In the genomic region with DNA sequence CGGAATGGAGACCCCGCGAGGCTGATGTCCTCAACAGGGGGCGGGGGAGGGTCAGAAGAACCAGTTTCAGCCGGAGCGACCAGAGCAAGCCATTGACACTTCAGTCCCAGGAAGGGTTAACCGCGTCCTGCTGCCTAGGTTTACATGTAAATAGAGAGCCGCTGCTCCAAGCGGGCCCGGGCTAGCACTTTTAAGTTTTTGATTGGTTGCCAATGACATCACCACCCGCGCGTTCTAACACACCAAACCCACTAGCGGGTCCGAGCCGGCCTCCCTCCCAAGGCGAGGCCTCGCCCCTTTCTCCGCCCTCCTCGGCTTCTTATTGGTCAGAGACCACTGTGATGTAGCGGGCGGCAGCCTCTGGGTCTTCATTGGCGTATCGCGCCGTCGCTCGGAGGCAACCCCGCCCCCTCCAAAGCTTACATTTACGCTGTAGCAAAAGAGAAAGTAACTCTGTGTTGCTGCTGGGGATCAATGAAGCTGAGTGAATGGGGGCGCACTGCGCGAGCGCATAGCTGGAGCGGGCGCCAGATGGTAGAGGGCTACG, we compare ENCODE assay signal across 8 mouse cellular contexts. TPM values are rescaled to one million over a fixed set of nuclear protein-coding genes. Genes with fewer than 3 reads are reported as not detected.
DNase-seq lines count a peak whose midpoint lies in the region; ATAC-seq and TF ChIP-seq lines count a peak whose summit lies in the region.

Gene 1700056E22Rik (minus strand): TSS at position 291 of the 547 bp plus-strand sequence.

- DNase-seq in Patski (ENCODE audit: low read depth, low spot score): peak; percentile 97
- DNase-seq in cerebellum, postnatal 14 days: peak; percentile 97 to 98
- DNase-seq in frontal cortex, postnatal 14 days (ENCODE audit: low spot score in 2 of 2): peak; percentile 98
- DNase-seq in layer of hippocampus, postnatal 25 days (ENCODE audit: extremely low spot score in 1 of 2, low spot score in 1 of 2): peak; percentile 86 to 87
- peak; percentile 99 for DNase-seq in lung, postnatal 25 days (ENCODE audit: low spot score)
- DNase-seq in retina, embryonic 14.5 days (ENCODE audit: low spot score): peak; percentile 99
- peak; percentile 96 for DNase-seq in thymus, postnatal 4 days

- H3K9me3 ChIP-seq in hindbrain, embryonic 13.5 days: no peaks in the 10 kb centered on the region

- peaks cover 32% of the 10 kb centered on the region for H3K4me1 ChIP-seq in hindbrain, embryonic 13.5 days (replicated peaks)

- peak within 1 kb of the TSS; percentile 86 for H3K4me2 ChIP-seq in hindbrain, embryonic 13.5 days

- in situ Hi-C loops in Patski (cut with MboI; ENCODE audit: low pct_unique_long_range_greater_than_20kb): no loop called here

- no peaks in the 10 kb centered on the region for H3K27me3 ChIP-seq in Patski
- no peaks in the 10 kb centered on the region for H3K27me3 ChIP-seq in hindbrain, embryonic 13.5 days

- under 1% methylated on average over 38 of the region's 38 CpGs for WGBS in hindbrain, embryonic 13.5 days

- CTCF ChIA-PET in Patski (lab: Charles Lee): no interaction called here

- POLR2A ChIA-PET in Patski (lab: Charles Lee): interaction anchor here (1.0 to 1.5 kb wide), 3 partner anchors 32 to 595 kb away, joined by 3 to 4 read pairs (median 3); no protein-coding TSS in a partner anchor

- no peaks in the 10 kb centered on the region for H3K36me3 ChIP-seq in hindbrain, embryonic 13.5 days

- H3K9ac ChIP-seq in hindbrain, embryonic 13.5 days: peak within 1 kb of the TSS; percentile 88

- peak within 1 kb of the TSS; percentile 95 for H3K27ac ChIP-seq in hindbrain, embryonic 13.5 days

- no peak for TF ChIP-seq CTCF in Patski (IDR thresholded peaks at IDR 0.05)

- peak within 1 kb of the TSS; percentile 71 for H3K4me3 ChIP-seq in hindbrain, embryonic 13.5 days

- ATAC-seq in Patski: peak; percentile 93
- ATAC-seq in hindbrain, embryonic 13.5 days (ENCODE audit: low FRiP score): peak; percentile 99

RNA-seq across cellular contexts. Expression of gene 1700056E22Rik, which starts in this region (rescaled TPM):
- polyA plus RNA-seq in Patski (2021): 3.4 TPM
- 1.3 TPM in 2 replicates for polyA plus RNA-seq in hindbrain, embryonic 13.5 days (2015; fragmentation: Nextera tagmentation; extraction: Ambion mirVana)
- total RNA-seq in layer of hippocampus, postnatal 25 days (2021): under 1 TPM in 1 of 2 experiments, not detected in 1; 0.30 TPM

Comparison
In these comparisons a context has a peak if more than half of its experiments do, and no peak if none do; other contexts are left out.
1. Peak in every context shown above with its lines: DNase-seq, ATAC-seq, H3K4me3 ChIP-seq and H3K27ac ChIP-seq.
2. Peak in DNase-seq in layer of hippocampus, postnatal 25 days; RNA of the gene not detected or under 1 TPM.